Mouse (Mus musculus): Measurements from ENCODE around the gene Kif26b.

DNA sequence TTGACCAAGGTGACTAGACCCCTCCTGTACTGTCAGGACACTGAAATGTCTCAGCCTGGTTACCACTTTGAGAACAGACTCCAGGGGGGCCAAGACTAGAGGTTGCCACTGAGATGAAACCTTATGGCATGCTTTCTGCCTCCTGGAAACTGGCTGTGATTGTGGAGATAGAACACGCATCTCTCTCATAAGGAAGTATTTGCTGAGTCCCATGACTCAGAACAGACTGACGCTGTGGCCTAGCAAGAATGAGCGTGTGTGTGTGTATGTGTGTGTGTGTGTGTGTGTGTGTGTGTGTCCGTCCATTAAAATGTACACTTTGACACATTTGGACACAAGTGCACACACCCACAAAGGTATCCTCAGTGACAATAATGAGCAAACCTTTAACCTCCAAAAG, 140.0 kb downstream of the Kif26b start:
- TF ChIP-seq CTCF (IDR thresholded peaks at IDR 0.05; ENCODE audit: control insufficient read depth, insufficient read depth, low read length) (no peak), POLR2A (IDR thresholded peaks at IDR 0.05; ENCODE audit: borderline replicate concordance, control insufficient read depth, low read depth, low read length) (no peak)
